ENCODE assay signal across 8 mouse cellular contexts in the genomic region with DNA sequence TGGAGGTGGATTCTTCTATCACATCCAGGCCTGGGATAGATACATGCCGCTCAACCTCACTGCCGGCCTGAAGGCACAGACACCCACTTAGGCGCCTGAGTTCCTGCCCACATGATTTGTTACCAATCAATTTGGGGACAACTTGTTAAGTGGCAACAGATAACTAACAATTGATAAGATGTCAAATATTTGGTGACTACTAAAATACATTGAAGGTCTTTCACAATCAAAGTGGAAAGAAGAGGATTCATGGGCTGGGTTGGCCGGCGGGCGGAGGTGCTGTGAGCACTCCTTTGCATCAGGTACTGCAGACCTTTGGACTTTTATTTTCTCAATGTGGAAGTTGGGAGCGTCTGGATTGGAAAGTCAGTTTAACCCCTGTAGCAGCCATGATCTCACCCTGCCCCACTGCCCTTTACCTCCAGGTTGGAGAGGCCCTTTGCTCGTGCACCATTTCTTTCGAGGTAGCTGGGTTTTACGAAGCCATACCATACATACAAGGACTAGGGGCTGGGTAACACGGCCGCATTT.
DNase-seq lines count a peak whose midpoint lies in the region; ATAC-seq and TF ChIP-seq lines count a peak whose summit lies in the region.

No protein-coding gene starts in this region.

- DNase-seq in lung, postnatal 10 days = no peak
- no peak for DNase-seq in forebrain, embryonic 11.5 days (ENCODE audit: low spot score)
- no peak for DNase-seq in limb, embryonic 11.5 days (ENCODE audit: low spot score)
- no peak for DNase-seq in adrenal gland, adult 8-10 months
- no peak for DNase-seq in urinary bladder, postnatal 14 days (ENCODE audit: low spot score)

- WGBS in lung, embryonic 15.5 days = 40% methylated on average over 12 of the region's 12 CpGs
- 41% methylated on average over 12 of the region's 12 CpGs for WGBS in forebrain, embryonic 11.5 days
- 40% methylated on average over 12 of the region's 12 CpGs for WGBS in limb, embryonic 11.5 days
- 69% methylated on average over 12 of the region's 12 CpGs for WGBS in olfactory bulb, adult 2 months

- no peaks in the 10 kb centered on the region for H3K36me3 ChIP-seq in lung, embryonic 15.5 days
- H3K36me3 ChIP-seq in forebrain, embryonic 11.5 days (ENCODE audit: control insufficient read depth, insufficient read depth, low read length) = no peaks in the 10 kb centered on the region
- H3K36me3 ChIP-seq in limb, embryonic 11.5 days (ENCODE audit: control insufficient read depth, insufficient read depth, low read length) = no peaks in the 10 kb centered on the region

- TF ChIP-seq CTCF in olfactory bulb, adult 2 months (IDR thresholded peaks at IDR 0.05; ENCODE audit: insufficient read depth, low read depth, low read length) = no peak

- no peak for ATAC-seq in lung, embryonic 15.5 days (ENCODE audit: borderline replicate concordance, extremely low read depth, low FRiP score, low TSS enrichment)
- ATAC-seq in forebrain, embryonic 11.5 days (replicated peaks; ENCODE audit: low FRiP score) = no peak
- ATAC-seq in limb, embryonic 11.5 days (ENCODE audit: insufficient number of reproducible peaks, low FRiP score, low TSS enrichment, low read depth) = no peak
- no peak for ATAC-seq in activated CD4-positive, CD25-positive, alpha-beta regulatory T cell, adult 4 months

- H3K4me2 ChIP-seq in lung, embryonic 15.5 days = peak overlapping the region; percentile 92
- peak overlapping the region; percentile 66 for H3K4me2 ChIP-seq in forebrain, embryonic 11.5 days (ENCODE audit: low read depth, low read length, severe bottlenecking)
- peak overlapping the region; percentile 66 for H3K4me2 ChIP-seq in limb, embryonic 11.5 days (ENCODE audit: low read depth, severe bottlenecking)

- H3K4me1 ChIP-seq in lung, embryonic 15.5 days = peaks cover 19% of the 10 kb centered on the region
- peaks cover 5% of the 10 kb centered on the region; the same call in 1 of the 2 replicates for H3K4me1 ChIP-seq in forebrain, embryonic 11.5 days (replicated peaks; ENCODE audit: control insufficient read depth, insufficient read depth, low read length)
- H3K4me1 ChIP-seq in limb, embryonic 11.5 days (ENCODE audit: control insufficient read depth, insufficient read depth, low read length) = no peaks in the 10 kb centered on the region
- H3K4me1 ChIP-seq in olfactory bulb, adult 2 months (ENCODE audit: control insufficient read depth, insufficient read depth, low read length) = peaks cover 16% of the 10 kb centered on the region

- peak overlapping the region; percentile 37 for H3K27ac ChIP-seq in lung, embryonic 15.5 days
- H3K27ac ChIP-seq in forebrain, embryonic 11.5 days (ENCODE audit: low read depth, low read length) = no peak overlapping the region
- no peak overlapping the region for H3K27ac ChIP-seq in limb, embryonic 11.5 days (replicated peaks; ENCODE audit: low read depth, low read length)
- H3K27ac ChIP-seq in olfactory bulb, adult 2 months (ENCODE audit: insufficient read depth, low read depth, low read length) = no peak overlapping the region

- TF ChIP-seq POLR2A in olfactory bulb, adult 2 months (IDR thresholded peaks at IDR 0.05; ENCODE audit: insufficient read depth, low read depth, low read length) = no peak

- H3K9me3 ChIP-seq in lung, embryonic 15.5 days = no peaks in the 10 kb centered on the region
- H3K9me3 ChIP-seq in forebrain, embryonic 11.5 days (ENCODE audit: control insufficient read depth, low read length) = no peaks in the 10 kb centered on the region
- H3K9me3 ChIP-seq in limb, embryonic 11.5 days (ENCODE audit: control insufficient read depth, low read length) = no peaks in the 10 kb centered on the region

- peak overlapping the region; percentile 75 for H3K4me3 ChIP-seq in lung, embryonic 15.5 days
- H3K4me3 ChIP-seq in forebrain, embryonic 11.5 days (ENCODE audit: low read depth, low read length) = peak overlapping the region; percentile 60
- H3K4me3 ChIP-seq in limb, embryonic 11.5 days (ENCODE audit: low read depth, low read length) = peak overlapping the region; percentile 74
- peak overlapping the region; percentile 81; the same call in 1 of the 2 replicates for H3K4me3 ChIP-seq in olfactory bulb, adult 2 months (ENCODE audit: insufficient read depth, low read depth, low read length)

- no peaks in the 10 kb centered on the region for H3K27me3 ChIP-seq in lung, embryonic 15.5 days
- H3K27me3 ChIP-seq in forebrain, embryonic 11.5 days (ENCODE audit: control insufficient read depth, insufficient read depth, low read length) = no peaks in the 10 kb centered on the region
- H3K27me3 ChIP-seq in limb, embryonic 11.5 days (ENCODE audit: control insufficient read depth, insufficient read depth, low read length) = no peaks in the 10 kb centered on the region

- H3K9ac ChIP-seq in lung, embryonic 15.5 days = peak overlapping the region; percentile 18; the same call in 1 of the 2 replicates
- peak overlapping the region; percentile 55 for H3K9ac ChIP-seq in forebrain, embryonic 11.5 days (ENCODE audit: low read length)
- 0 out of 2 replicates have a peak overlapping the region, but pooled peaks have one; percentile 3 for H3K9ac ChIP-seq in limb, embryonic 11.5 days (ENCODE audit: low read length)

Comparison
In these comparisons a context has a peak if more than half of its experiments do, and no peak if none do; other contexts are left out.
1. H3K9ac ChIP-seq: peak in every context shown above with its lines; median percentile 55 in forebrain, embryonic 11.5 days; 18 in lung, embryonic 15.5 days; 3 in limb, embryonic 11.5 days.